Mouse (Mus musculus) neural tube, embryonic 11.5 days (tissue): ENCODE data around the gene Nsmce3. TPM values are rescaled to one million over a fixed set of nuclear protein-coding genes. Genes with fewer than 3 reads are reported as not detected.

Experiments
- ATAC-seq: fragments of 200-750 bp; cut with Nextera tagmentation; 2 replicates; pipeline ENCODE4 v1.8.0; 2017; ENCODE audit warnings: moderate number of reproducible peaks, mild to moderate bottlenecking, moderate TSS enrichment, moderate library complexity; ENCODE audit not compliant: insufficient read depth, low FRiP score, low TSS enrichment
- DNase-seq: peaks from one replicate; pipeline ENCODE4 v3.0.0-alpha.2; 2015; ENCODE audit warnings: low spot score
- H3K27ac ChIP-seq: fragments of 300-500 bp; sonication (generic); 2 replicates; pipeline ENCODE4 v1.5.1; 2014; ENCODE audit warnings: low read depth, mild to moderate bottlenecking, low read length
- H3K27me3 ChIP-seq: fragments of 300-500 bp; sonication (generic); 2 replicates; pipeline ENCODE4 v1.6.1; 2014; ENCODE audit warnings: mild to moderate bottlenecking, low read length, mixed read lengths; ENCODE audit not compliant: control insufficient read depth, insufficient read depth
- H3K36me3 ChIP-seq: fragments of 300-500 bp; sonication (generic); 2 replicates; pipeline ENCODE4 v1.6.1; 2014; ENCODE audit warnings: mild to moderate bottlenecking, low read length, moderate library complexity, mixed read lengths; ENCODE audit not compliant: control insufficient read depth, insufficient read depth
- H3K4me1 ChIP-seq: fragments of 300-500 bp; sonication (generic); 2 replicates; pipeline ENCODE4 v1.6.1; 2014; ENCODE audit warnings: low read length, mixed read lengths; ENCODE audit not compliant: control insufficient read depth, insufficient read depth
- H3K4me2 ChIP-seq: fragments of 300-500 bp; sonication (generic); 2 replicates; pipeline ENCODE4 v1.6.1; 2014; ENCODE audit warnings: low read depth, mild to moderate bottlenecking, moderate library complexity
- H3K4me3 ChIP-seq: fragments of 300-500 bp; sonication (generic); 2 replicates; pipeline ENCODE4 v1.5.1; 2014; ENCODE audit warnings: low read depth, low read length
- H3K9ac ChIP-seq: fragments of 300-500 bp; sonication (generic); 2 replicates; pipeline ENCODE4 v1.6.1; 2014; ENCODE audit warnings: mild to moderate bottlenecking, low read length
- H3K9me3 ChIP-seq: fragments of 300-500 bp; sonication (generic); 2 replicates; pipeline ENCODE4 v1.6.1; 2016; ENCODE audit warnings: low read length; ENCODE audit not compliant: control insufficient read depth
- WGBS: fragments of 180-500 bp; shearing (Covaris S2); extraction: QIAGEN DNeasy Blood & Tissue Kit; methylation state at CpG from one replicate; pipeline ENCODE4 v1.1.7; 2014; 5-methylcytosine and 5-hydroxymethylcytosine counted together
- polyA plus RNA-seq: library from polyadenylated mRNA; unstranded; fragments of >200 nt; fragmentation: Nextera tagmentation; extraction: Ambion mirVana; gene quantifications from 2 replicates; pipeline ENCODE4 v1.2.1, GENCODE M21; 2014

Gene Nsmce3
- polyA plus RNA-seq, 1 experiment from 2014 or later: 13.1 TPM

DNA sequence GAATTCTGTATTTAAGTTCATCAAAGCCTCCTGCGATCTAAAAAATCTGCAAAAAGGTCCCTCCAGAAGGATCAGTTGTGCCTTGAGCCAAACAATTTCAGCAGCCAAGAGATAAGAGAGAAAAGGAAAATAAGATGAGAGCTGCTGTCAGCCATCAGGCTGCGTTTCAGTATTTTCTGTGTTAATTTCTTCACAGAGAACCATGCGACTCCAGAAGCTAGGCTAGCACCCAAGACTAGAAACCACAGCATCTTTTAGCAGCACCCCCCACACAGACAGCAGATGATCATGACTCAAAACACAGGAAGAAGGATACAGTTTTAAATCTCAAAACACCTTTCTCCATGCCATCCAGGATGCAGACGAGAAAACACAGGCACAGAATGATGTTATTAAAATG, 2.1 kb upstream of the Nsmce3 start:
- H3K36me3 ChIP-seq: no peaks in the 10 kb centered on the region
- ATAC-seq: no peak
- no peaks in the 10 kb centered on the region for H3K9me3 ChIP-seq
- H3K27ac ChIP-seq: no peak overlapping the region
- peaks cover 13% of the 10 kb centered on the region for H3K4me1 ChIP-seq
- no peak overlapping the region for H3K9ac ChIP-seq
- H3K27me3 ChIP-seq: no peaks in the 10 kb centered on the region
- no peak for DNase-seq
- WGBS: 91% methylated on average over 4 of the region's 4 CpGs
- H3K4me3 ChIP-seq: no peak overlapping the region
- no peak overlapping the region for H3K4me2 ChIP-seq

DNA sequence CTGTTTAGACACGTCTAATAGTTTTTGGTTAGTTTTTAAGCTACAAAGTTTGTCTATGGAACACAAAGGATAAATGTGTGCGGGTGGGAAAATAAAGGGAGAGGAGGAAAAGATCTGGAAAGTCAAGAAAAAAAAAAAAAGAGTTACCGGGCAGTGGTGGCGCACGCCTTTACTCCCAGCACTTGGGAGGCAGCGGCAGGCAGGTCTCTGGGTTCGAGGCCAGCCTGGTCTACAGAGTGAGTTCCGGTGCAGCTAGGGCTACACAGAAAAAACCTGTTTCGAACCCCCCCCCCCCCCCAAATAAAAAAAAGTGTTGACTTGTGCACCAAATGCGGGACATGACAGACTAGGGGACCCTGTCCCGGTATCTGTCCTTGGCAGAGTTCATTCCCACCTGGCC, 469 bp upstream of the Nsmce3 start:
- no peaks in the 10 kb centered on the region for H3K27me3 ChIP-seq
- 0 out of 2 replicates have a peak overlapping the region, but pooled peaks have one; percentile 1 for H3K27ac ChIP-seq
- 43% methylated on average over 11 of the region's 11 CpGs for WGBS
- peaks cover 16% of the 10 kb centered on the region for H3K4me1 ChIP-seq
- peak overlapping the region; percentile 42 for H3K4me2 ChIP-seq
- no peak overlapping the region; the same call in 1 of the 2 replicates for H3K9ac ChIP-seq
- no peak overlapping the region; the same call in 1 of the 2 replicates for H3K4me3 ChIP-seq
- no peaks in the 10 kb centered on the region for H3K9me3 ChIP-seq
- H3K36me3 ChIP-seq: no peaks in the 10 kb centered on the region
- peak; percentile 27; the same call in 1 of the 2 replicates for ATAC-seq
- DNase-seq: peak; percentile 18

DNA sequence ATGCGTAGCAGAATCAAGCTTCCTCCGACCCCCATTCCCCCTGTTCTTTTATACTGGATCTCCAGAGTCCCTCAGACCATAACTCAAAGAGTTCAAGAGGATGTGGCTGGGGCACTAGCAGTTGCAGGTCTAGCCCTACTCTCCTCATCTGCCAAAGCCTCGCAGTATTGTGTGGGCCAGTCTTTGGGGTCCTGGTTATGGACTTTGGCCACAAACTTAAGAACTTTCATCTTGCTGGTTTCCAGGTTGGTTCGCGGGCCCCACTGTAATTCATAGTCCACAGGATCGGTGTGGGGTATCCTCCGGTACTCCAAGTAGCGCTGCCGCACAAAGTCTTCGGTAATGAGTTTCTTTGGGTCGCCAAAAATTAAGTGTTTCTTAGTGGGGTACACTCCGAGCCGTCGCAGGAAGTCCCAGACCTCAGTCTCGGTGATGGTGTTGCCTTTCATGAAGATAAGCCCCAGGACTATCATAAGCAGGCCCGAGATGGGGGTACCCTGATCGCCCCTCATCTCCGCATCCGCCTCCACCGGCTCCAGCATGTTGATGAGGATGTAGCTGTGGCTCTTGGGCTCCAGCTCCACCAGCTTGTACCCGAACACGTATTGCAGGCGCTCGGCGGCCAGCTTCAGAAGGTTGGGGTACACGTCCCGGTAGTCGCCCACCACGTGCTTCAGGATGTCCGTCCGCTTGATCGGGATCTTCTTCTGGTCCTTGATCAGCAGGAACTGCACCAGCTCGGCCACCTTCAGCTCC, 632 bp downstream of the Nsmce3 start:
- H3K27ac ChIP-seq: peak overlapping the region; percentile 89
- WGBS: 1% methylated on average over 33 of the region's 33 CpGs
- peaks cover 16% of the 10 kb centered on the region for H3K4me1 ChIP-seq
- peak overlapping the region; percentile 84 for H3K9ac ChIP-seq
- peak overlapping the region; percentile 81 for H3K4me3 ChIP-seq
- DNase-seq (peak; percentile 29), ATAC-seq (peak; percentile 62)
- peak overlapping the region; percentile 80 for H3K4me2 ChIP-seq
- no peaks in the 10 kb centered on the region for H3K36me3 ChIP-seq
- no peaks in the 10 kb centered on the region for H3K9me3 ChIP-seq
- no peaks in the 10 kb centered on the region for H3K27me3 ChIP-seq

DNA sequence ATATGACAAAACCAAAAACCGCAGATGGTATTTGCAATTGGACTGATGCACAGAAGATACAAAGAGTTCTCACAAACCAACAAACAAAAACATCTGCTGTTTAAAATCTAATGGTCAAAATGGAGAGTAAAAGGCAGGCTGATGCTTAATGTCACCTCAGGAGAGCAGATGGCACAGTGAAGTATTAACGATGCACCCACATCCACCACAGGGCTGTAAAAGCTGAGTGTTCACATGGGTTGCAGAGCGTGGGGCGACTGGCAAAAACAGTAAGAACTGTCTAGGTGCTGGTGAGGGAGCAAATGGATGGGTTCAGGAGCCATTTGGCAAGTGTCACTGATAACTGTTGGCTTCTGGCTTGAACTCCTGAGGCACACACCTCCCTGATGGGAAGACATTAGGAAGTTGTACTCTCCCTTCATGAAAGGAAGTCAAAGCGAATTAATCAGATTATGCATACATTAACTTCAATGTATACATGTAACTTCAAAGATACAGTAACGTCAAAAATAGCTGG, 3.2 kb downstream of the Nsmce3 start:
- peaks cover 16% of the 10 kb centered on the region for H3K4me1 ChIP-seq
- no peak overlapping the region for H3K4me2 ChIP-seq
- ATAC-seq (no peak), DNase-seq (no peak)
- no peaks in the 10 kb centered on the region for H3K9me3 ChIP-seq
- H3K4me3 ChIP-seq: no peak overlapping the region
- H3K27ac ChIP-seq: no peak overlapping the region
- no peaks in the 10 kb centered on the region for H3K36me3 ChIP-seq
- no peak overlapping the region for H3K9ac ChIP-seq
- WGBS: 78% methylated on average over 6 of the region's 6 CpGs
- H3K27me3 ChIP-seq: no peaks in the 10 kb centered on the region

DNA sequence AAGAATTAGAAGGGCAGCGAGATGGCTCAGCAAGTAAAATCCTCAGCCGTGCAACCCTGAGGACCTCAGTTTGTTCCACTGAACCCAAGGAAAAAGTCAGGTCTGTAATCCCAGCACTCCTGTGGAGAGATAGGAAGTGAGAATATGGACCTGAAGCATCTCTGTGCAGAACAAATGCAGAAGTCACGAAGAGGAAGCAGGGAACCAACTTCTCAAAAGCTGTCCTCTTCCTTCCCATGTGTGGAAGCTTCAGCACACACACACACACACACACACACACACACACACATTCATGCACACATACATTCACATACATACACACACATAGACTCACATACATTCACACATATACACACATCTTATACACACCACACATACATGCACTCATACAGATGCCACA, 9.3 kb downstream of the Nsmce3 start:
- DNase-seq: no peak
- Histone ChIP-seq H3K4me2 (no peak overlapping the region), H3K4me3 (no peak overlapping the region), H3K27me3 (no peaks in the 10 kb centered on the region), H3K4me1 (no peaks in the 10 kb centered on the region), H3K27ac (no peak overlapping the region), H3K36me3 (no peaks in the 10 kb centered on the region), H3K9me3 (no peaks in the 10 kb centered on the region), H3K9ac (no peak overlapping the region)
- no peak for ATAC-seq
- whole genome bisulfite sequencing: 90% methylated on average over 3 of the region's 3 CpGs

DNA sequence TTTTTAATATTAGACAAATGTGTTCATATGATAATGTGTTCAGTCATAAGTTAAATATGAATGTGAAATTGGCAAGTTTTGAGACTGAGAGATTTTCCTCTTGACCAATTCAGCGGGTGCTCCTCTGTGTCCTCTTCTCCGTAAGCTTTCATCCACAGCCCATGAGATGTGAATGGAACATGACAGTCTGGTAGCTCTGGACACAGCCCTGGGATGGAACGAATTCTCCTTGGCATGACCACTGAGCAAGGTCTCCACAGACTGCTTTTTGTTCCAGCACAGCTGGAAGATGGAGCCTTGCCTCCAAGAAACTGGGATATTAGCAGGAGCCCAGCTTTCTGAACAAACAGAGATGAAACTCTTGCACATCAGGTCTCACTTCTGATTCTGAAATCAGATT, 9.8 kb downstream of the Nsmce3 start:
- ATAC-seq: no peak

DNA sequence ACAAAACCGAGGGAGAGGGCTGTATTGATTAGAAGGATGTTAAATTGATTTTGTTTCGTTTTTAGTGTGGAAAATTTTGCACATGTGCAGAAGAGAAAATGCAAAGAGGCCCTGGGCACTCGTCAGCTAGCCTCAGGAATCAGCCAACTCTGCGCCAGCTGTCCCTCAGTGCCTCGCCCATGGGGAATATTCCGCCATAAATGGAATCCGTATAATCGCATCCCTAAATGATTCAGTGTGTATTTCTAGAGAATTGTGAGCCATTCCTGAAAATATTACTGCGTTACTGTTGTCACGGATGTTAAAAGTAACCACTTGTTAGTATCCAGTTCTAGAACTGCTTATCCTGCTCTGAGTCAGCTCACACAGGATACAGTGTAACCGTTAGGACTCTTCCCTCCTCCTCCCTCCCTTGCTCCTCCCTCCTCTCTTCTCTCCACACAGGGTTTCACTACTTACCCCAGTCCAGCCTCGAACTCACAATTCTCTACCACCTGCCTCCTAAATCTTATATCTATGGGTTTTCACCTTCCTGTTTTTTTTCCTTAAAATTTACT, 16.2 kb downstream of the Nsmce3 start:
- Histone ChIP-seq H3K36me3 (no peaks in the 10 kb centered on the region), H3K4me2 (no peak overlapping the region), H3K27ac (no peak overlapping the region), H3K4me3 (no peak overlapping the region), H3K4me1 (no peaks in the 10 kb centered on the region), H3K27me3 (no peaks in the 10 kb centered on the region), H3K9ac (no peak overlapping the region), H3K9me3 (no peaks in the 10 kb centered on the region)
- DNase-seq (no peak), ATAC-seq (no peak)
- 78% methylated on average over 12 of the region's 12 CpGs for WGBS

More for the DNA sequence above, 9.8 kb downstream of the Nsmce3 start:
- Histone ChIP-seq H3K9ac (no peak overlapping the region), H3K27me3 (no peaks in the 10 kb centered on the region), H3K4me1 (no peaks in the 10 kb centered on the region), H3K36me3 (no peaks in the 10 kb centered on the region), H3K4me2 (no peak overlapping the region), H3K4me3 (no peak overlapping the region), H3K27ac (no peak overlapping the region), H3K9me3 (no peaks in the 10 kb centered on the region)
- DNase-seq: no peak
- 71% methylated on average over 3 of the region's 3 CpGs for WGBS

DNA sequence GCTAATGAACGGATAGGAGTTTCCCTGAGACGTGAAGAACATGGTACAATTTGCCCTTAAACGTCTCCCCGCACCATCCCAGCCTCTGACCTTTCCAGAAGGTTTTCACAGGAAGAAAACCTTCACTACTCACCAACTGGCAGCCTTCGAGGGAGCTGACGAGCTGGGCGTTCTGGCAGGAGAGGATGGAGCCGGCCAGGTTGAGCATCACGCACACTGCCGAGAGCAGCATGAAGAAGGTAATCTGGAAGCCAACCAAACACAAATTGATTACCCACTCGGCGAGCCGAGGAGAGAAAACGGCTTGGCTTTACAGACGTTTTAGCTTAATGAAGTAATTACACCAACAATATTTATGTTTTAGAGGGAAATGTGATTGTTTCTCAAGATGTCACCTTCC, 16.8 kb downstream of the Nsmce3 start:
- ATAC-seq: no peak
- peak; percentile 19 for DNase-seq
- Histone ChIP-seq H3K27ac (no peak overlapping the region), H3K9ac (no peak overlapping the region), H3K9me3 (no peaks in the 10 kb centered on the region), H3K4me2 (no peak overlapping the region), H3K27me3 (no peaks in the 10 kb centered on the region), H3K4me1 (no peaks in the 10 kb centered on the region), H3K36me3 (no peaks in the 10 kb centered on the region), H3K4me3 (no peak overlapping the region)
- WGBS: 68% methylated on average over 15 of the region's 15 CpGs
